Mouse (Mus musculus) C2C12 (cell line): ENCODE data around the gene Frmd6.

Experiments
- CEBPB ChIP-seq: IDR thresholded peaks from one replicate; pipeline ENCODE4 v1.6.1; 2011; ENCODE audit warnings: low read depth, mild to moderate bottlenecking, control low read depth, moderate library complexity
- CTCF ChIP-seq: IDR thresholded peaks from one replicate; pipeline ENCODE4 v1.5.1; 2011; ENCODE audit not compliant: control insufficient read depth, insufficient read depth, insufficient read length
- FOSL1 ChIP-seq: IDR thresholded peaks from one replicate; pipeline ENCODE4 v1.8.0; 2011; ENCODE audit warnings: mild to moderate bottlenecking, low read length; ENCODE audit not compliant: poor library complexity, insufficient read depth, severe bottlenecking
- MAX ChIP-seq: IDR thresholded peaks from one replicate; pipeline ENCODE4 v1.6.1; 2011; ENCODE audit warnings: mild to moderate bottlenecking, control low read depth
- MYOD1 ChIP-seq: IDR thresholded peaks from one replicate; pipeline ENCODE4 v1.6.1; 2011; ENCODE audit warnings: low read depth; ENCODE audit not compliant: control insufficient read depth, insufficient read length
- MYOG ChIP-seq: IDR thresholded peaks from one replicate; pipeline ENCODE4 v1.6.1; 2011; ENCODE audit not compliant: control insufficient read depth, insufficient read length; ENCODE audit errors: extremely low read depth
- USF1 ChIP-seq: IDR thresholded peaks from one replicate; pipeline ENCODE4 v1.6.1; 2011; ENCODE audit warnings: low read depth, mild to moderate bottlenecking, control low read depth, moderate library complexity

DNA sequence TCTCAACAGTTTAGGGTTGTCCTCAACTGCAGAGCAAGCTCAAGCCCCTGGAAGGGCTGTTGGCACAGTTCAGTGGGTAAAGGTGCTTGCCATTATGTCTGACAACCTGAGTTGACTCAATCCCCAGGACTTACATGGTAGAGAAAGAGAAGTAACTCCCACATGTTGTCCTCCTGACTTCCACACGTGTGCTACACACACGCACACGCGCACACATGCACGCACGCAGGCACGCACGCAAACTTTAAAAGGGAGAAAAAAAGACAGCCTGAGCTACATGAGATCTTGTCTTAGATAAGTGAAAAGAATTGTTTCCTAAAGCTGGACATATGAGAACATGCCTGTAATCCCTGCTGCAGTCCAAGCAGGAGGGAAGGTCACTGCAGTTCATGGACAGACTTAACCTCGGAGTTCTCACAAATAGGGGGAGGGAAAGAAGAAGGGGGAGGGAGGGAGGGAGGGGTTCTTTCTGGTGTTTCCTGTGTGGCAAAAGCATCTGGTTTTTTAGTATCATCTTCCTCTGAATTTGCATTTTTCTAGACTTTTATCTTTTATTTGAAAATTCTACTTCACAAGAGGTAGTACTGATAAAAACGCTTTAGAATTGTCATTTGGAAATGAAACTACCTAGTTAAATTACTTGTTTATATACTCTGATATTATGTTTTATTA, 121.4 kb downstream of the Frmd6 start:
- no peak for TF ChIP-seq CTCF
- no peak for TF ChIP-seq USF1
- no peak for TF ChIP-seq MYOD1
- no peak for TF ChIP-seq MYOG
- TF ChIP-seq FOSL1 = no peak
- TF ChIP-seq MAX = no peak
- TF ChIP-seq CEBPB = no peak
